18 mouse cellular contexts compared by ENCODE assay signal in the genomic region with DNA sequence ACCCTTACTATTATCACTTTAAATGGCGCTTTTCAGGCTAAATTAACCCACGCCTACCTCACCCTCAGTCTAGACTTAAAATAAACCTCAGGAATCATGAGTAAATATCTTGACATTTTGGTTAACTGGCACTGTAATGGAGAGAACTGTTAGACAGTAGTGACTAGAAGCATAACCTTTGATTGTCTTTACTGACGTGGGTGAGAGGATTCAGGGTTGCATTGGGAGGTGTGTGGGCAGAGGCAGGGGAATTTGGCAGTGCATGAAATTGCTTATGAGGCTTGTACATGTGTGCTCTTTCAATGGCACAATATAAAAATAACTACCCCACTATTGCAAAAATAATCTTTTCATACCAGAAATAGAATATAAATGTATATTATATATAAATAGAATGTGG.
"Had no signal": no experiment of that assay in that cellular context is flagged by ENCODE, and none has a peak within 500 bp of the region (broad histone marks: within the 10 kb centered on the region; RNA-seq: fewer than 3 reads in every experiment).

No protein-coding gene starts in this region.

- H3K9me3 ChIP-seq: limb, embryonic 12.5 days; limb, embryonic 15.5 days; neural tube, embryonic 12.5 days had no signal

- H3K4me1 ChIP-seq: limb, embryonic 12.5 days; limb, embryonic 15.5 days had no signal

- ATAC-seq: intestine, embryonic 16.5 days; liver, postnatal 0 days; lung, postnatal 0 days had no signal

- H3K27me3 ChIP-seq: limb, embryonic 12.5 days; limb, embryonic 15.5 days; neural tube, embryonic 12.5 days had no signal

- H3K4me3 ChIP-seq: limb, embryonic 12.5 days; limb, embryonic 15.5 days; neural tube, embryonic 12.5 days had no signal

- H3K27ac ChIP-seq: kidney, postnatal 0 days; limb, embryonic 12.5 days; limb, embryonic 15.5 days; liver, embryonic 14.5 days; macrophage; neural tube, embryonic 12.5 days; stomach, postnatal 0 days had no signal

- DNase-seq: kidney, adult 2 months; kidney, postnatal 25 days; left cerebral cortex, postnatal 4 days; liver, postnatal 0 days; lung, embryonic 14.5 days; right cerebral cortex, postnatal 14 days; right cerebral cortex, postnatal 4 days; thymus, postnatal 25 days had no signal

- H3K9ac ChIP-seq: limb, embryonic 12.5 days; limb, embryonic 15.5 days; liver, embryonic 14.5 days; liver, postnatal 0 days; lung, embryonic 14.5 days; neural tube, embryonic 12.5 days had no signal

- H3K4me2 ChIP-seq: limb, embryonic 12.5 days; limb, embryonic 15.5 days; liver, embryonic 11.5 days; lung, embryonic 14.5 days; neural tube, embryonic 12.5 days had no signal

- H3K36me3 ChIP-seq: limb, embryonic 12.5 days; limb, embryonic 15.5 days; neural tube, embryonic 12.5 days had no signal
